Mouse (Mus musculus): ENCODE data around the gene Smim15. TPM values are rescaled to one million over a fixed set of nuclear protein-coding genes. Genes with fewer than 3 reads are reported as not detected.

Smim15 gene
- polyA plus RNA-seq, 1 experiment from 2014 or later, result 39.1 TPM

Other genes with a start within 250 kb of the Smim15 start
- 60.4 and 73.5 TPM in 2 replicates for gene Ndufaf2, start 114.2 kb downstream of the Smim15 start, polyA plus RNA-seq (2016; fragmentation: Nextera tagmentation; extraction: Ambion mirVana)
- gene Ercc8, start 114.3 kb downstream of the Smim15 start, polyA plus RNA-seq (2016; fragmentation: Nextera tagmentation; extraction: Ambion mirVana), result 13.4 and 20.3 TPM in 2 replicates
- 1.2 and 1.6 TPM in 2 replicates for gene Elovl7, start 170.0 kb downstream of the Smim15 start, polyA plus RNA-seq (2016; fragmentation: Nextera tagmentation; extraction: Ambion mirVana)

All from heart, embryonic 10.5 days (tissue).